Mouse (Mus musculus): ENCODE measurements around the gene Gpalpp1. TPM values are rescaled to one million over a fixed set of nuclear protein-coding genes. Genes with fewer than 3 reads are reported as not detected.

Gpalpp1 gene
- total and polyA plus RNA-seq, 3 experiments: 12.9 to 25.2 (median 20.2) TPM

DNA sequence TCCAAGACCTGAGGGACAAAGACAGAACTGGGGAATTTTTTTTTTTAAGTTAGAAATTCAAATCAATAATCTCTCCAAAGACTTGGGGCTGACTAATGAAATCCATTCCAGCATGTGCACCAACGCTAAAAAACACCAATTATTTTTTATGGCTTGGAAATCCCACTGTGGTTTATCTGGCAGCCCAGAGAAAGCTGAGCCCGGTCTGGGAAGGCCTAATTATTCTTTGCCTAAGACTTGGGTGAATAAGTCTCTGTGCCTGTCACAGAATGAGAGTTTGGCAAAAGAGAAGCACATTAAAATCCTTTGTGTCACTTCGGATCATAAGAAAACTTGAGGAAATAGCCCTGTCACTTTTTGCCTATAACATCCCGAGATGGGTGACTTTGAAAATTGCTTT, 41.3 kb downstream of the Gpalpp1 start:
- H3K4me2 ChIP-seq (ENCODE audit: insufficient read depth, low read depth, poor library complexity, severe bottlenecking): no peak overlapping the region
- H3K9ac ChIP-seq (ENCODE audit: insufficient read depth, low read depth): no peak overlapping the region
- no peak overlapping the region for H3K27ac ChIP-seq (ENCODE audit: insufficient read depth, low read depth)
- H3K79me2 ChIP-seq (replicated peaks; ENCODE audit: control insufficient read depth, extremely low read depth, insufficient read depth, poor library complexity, severe bottlenecking): no peaks in the 10 kb centered on the region
- H3K4me3 ChIP-seq (replicated peaks in 1 of 3; ENCODE audit: low read depth in 2 of 3, low read length in 2 of 3, poor library complexity in 1 of 3): no peak overlapping the region
- no peaks in the 10 kb centered on the region for H3K27me3 ChIP-seq (replicated peaks)
- in situ Hi-C loops (cut with MboI; ENCODE audit: low pct_ligation_motif_present, low pct_unique_long_range_greater_than_20kb, low sequenced_read_pairs): loop anchor here (10.0 kb wide), 1 partner anchor 54 kb away; the partner anchor contains the start of gene Gtf2f2
- DNase-seq (ENCODE audit: extremely low read depth): no peak
- no peaks in the 10 kb centered on the region for H3K9me3 ChIP-seq (replicated peaks; ENCODE audit: low read length)
- H3K36me3 ChIP-seq (replicated peaks in 1 of 2; ENCODE audit: control insufficient read depth in 1 of 2, insufficient read depth in 1 of 2, low read length in 1 of 2): no peaks in the 10 kb centered on the region
- TF ChIP-seq GABPA (IDR thresholded peaks at IDR 0.05; ENCODE audit: insufficient replicate concordance, low read depth, low read length) (no peak), ETS1 (conservative IDR thresholded peaks at IDR 0.05; ENCODE audit: low read depth, low read length) (no peak), JUN (IDR thresholded peaks at IDR 0.05; ENCODE audit: insufficient read depth, low read depth, low read length) (no peak), USF2 (conservative IDR thresholded peaks at IDR 0.05; ENCODE audit: low read depth, low read length) (no peak), NRF1 (IDR thresholded peaks at IDR 0.05; ENCODE audit: low read depth, low read length) (no peak), MYC (IDR thresholded peaks at IDR 0.05; ENCODE audit: low read depth, low read length) (no peak), ZKSCAN1 (IDR thresholded peaks at IDR 0.05; ENCODE audit: borderline replicate concordance, low read depth, low read length) (no peak), SIN3A (IDR thresholded peaks at IDR 0.05; ENCODE audit: low read length) (no peak), E2F4 (IDR thresholded peaks at IDR 0.05; ENCODE audit: insufficient replicate concordance, low read depth, low read length) (no peak), MXI1 (IDR thresholded peaks at IDR 0.05; ENCODE audit: low read depth, low read length) (no peak), TCF12 (IDR thresholded peaks at IDR 0.05; ENCODE audit: low read depth, low read length) (no peak), JUND (conservative IDR thresholded peaks at IDR 0.05; ENCODE audit: low read depth, low read length) (no peak), RAD21 (IDR thresholded peaks at IDR 0.05; ENCODE audit: low read depth, low read length) (no peak), NELFE (IDR thresholded peaks at IDR 0.05; ENCODE audit: low read depth, low read length) (no peak), CTCF (conservative IDR thresholded peaks at IDR 0.05 in 1 of 2, IDR thresholded peaks at IDR 0.05 in 1 of 2; ENCODE audit: low read depth in 2 of 2, low read length in 2 of 2) (no peak), POLR2AphosphoS2 (IDR thresholded peaks at IDR 0.05; ENCODE audit: low read depth, low read length) (no peak), MAZ (IDR thresholded peaks at IDR 0.05; ENCODE audit: low read depth, low read length) (no peak), IRF4 (IDR thresholded peaks at IDR 0.05; ENCODE audit: low read depth, low read length) (no peak), MAX (IDR thresholded peaks at IDR 0.05; ENCODE audit: low read length) (no peak), CHD1 (IDR thresholded peaks at IDR 0.05; ENCODE audit: low read depth, low read length) (no peak)
- dilution Hi-C loops (cut with MboI; ENCODE audit: extremely low pct_ligation_motif_present, extremely low pct_unique_long_range_greater_than_20kb, low sequenced_read_pairs): no loop called here
- H3K4me1 ChIP-seq (ENCODE audit: control insufficient read depth in 1 of 2, insufficient read depth in 2 of 2): peaks cover 0 to 6% of the 10 kb centered on the region in 2 experiments; a peak in 2 of 4 replicates

DNA sequence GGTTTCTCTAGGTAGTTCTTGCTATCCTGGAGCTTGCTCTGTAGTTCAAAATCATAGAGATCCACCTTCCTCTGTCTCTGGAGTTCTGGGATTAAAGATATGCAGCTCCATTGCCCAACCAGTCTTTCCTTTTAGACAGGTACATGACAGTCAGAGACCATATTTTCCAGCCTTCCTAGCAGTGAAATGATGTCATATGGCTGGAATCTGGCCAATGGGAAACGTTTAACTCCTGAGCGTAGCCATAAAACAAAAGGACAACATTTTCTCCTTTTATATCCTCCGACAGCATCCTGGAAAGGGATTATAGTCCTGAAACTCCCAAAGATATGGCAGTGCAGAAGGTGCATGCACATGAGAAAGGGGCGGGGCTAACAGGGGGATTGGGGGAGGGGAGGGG, 42.3 kb downstream of the Gpalpp1 start:
- Histone ChIP-seq H3K27me3 (replicated peaks) (no peaks in the 10 kb centered on the region), H3K27ac (ENCODE audit: insufficient read depth, low read depth) (no peak overlapping the region), H3K4me2 (ENCODE audit: insufficient read depth, low read depth, poor library complexity, severe bottlenecking) (no peak overlapping the region), H3K4me3 (replicated peaks in 1 of 3; ENCODE audit: low read depth in 2 of 3, low read length in 2 of 3, poor library complexity in 1 of 3) (no peak overlapping the region), H3K4me1 (ENCODE audit: control insufficient read depth in 1 of 2, insufficient read depth in 2 of 2) (peaks cover 0 to 6% of the 10 kb centered on the region in 2 experiments; a peak in 2 of 4 replicates), H3K36me3 (replicated peaks in 1 of 2; ENCODE audit: control insufficient read depth in 1 of 2, insufficient read depth in 1 of 2, low read length in 1 of 2) (no peaks in the 10 kb centered on the region), H3K9ac (ENCODE audit: insufficient read depth, low read depth) (no peak overlapping the region), H3K9me3 (replicated peaks; ENCODE audit: low read length) (no peaks in the 10 kb centered on the region), H3K79me2 (replicated peaks; ENCODE audit: control insufficient read depth, extremely low read depth, insufficient read depth, poor library complexity, severe bottlenecking) (no peaks in the 10 kb centered on the region)
- in situ Hi-C loops (cut with MboI; ENCODE audit: low pct_ligation_motif_present, low pct_unique_long_range_greater_than_20kb, low sequenced_read_pairs) (loop anchor here (10.0 kb wide), 1 partner anchor 53 kb away; the partner anchor contains the start of gene Gtf2f2), dilution Hi-C loops (cut with MboI; ENCODE audit: extremely low pct_ligation_motif_present, extremely low pct_unique_long_range_greater_than_20kb, low sequenced_read_pairs) (no loop called here)
- no peak for DNase-seq (ENCODE audit: extremely low read depth)
- TF ChIP-seq PAX5 (IDR thresholded peaks at IDR 0.05; ENCODE audit: low read length): no peak
- no peak for TF ChIP-seq TBP (conservative IDR thresholded peaks at IDR 0.05; ENCODE audit: low read depth, low read length)
- TF ChIP-seq HCFC1 (IDR thresholded peaks at IDR 0.05; ENCODE audit: low read depth, low read length): no peak
- TF ChIP-seq MXI1 (IDR thresholded peaks at IDR 0.05; ENCODE audit: low read depth, low read length): no peak
- no peak for TF ChIP-seq KAT2A (IDR thresholded peaks at IDR 0.05; ENCODE audit: insufficient replicate concordance, low read length)
- no peak for TF ChIP-seq GABPA (IDR thresholded peaks at IDR 0.05; ENCODE audit: insufficient replicate concordance, low read depth, low read length)
- no peak for TF ChIP-seq ELF1 (IDR thresholded peaks at IDR 0.05; ENCODE audit: low read depth, low read length)
